Mouse (Mus musculus) urinary bladder, postnatal 25 days (tissue): Measurements from ENCODE around the gene Zeb2.

Source experiments
- DNase-seq: peaks from one replicate; pipeline ENCODE4 v3.0.0; 2022; ENCODE audit warnings: low spot score

Gene Zeb2

GRCm38 (mm10) chr2:45060768-45061167 lies 56.4 kb downstream of the Zeb2 start:
- DNase-seq = no peak

GRCm38 (mm10) chr2:45060202-45060601 lies 57.0 kb downstream of the Zeb2 start:
- no peak for DNase-seq

- no peak for DNase-seq
Observed at GRCm38 (mm10) chr2:45059599-45059998, 57.6 kb downstream of the Zeb2 start.

- no peak for DNase-seq
Observed at GRCm38 (mm10) chr2:45059010-45059409, 58.2 kb downstream of the Zeb2 start.

GRCm38 (mm10) chr2:45058183-45058582 lies 59.0 kb downstream of the Zeb2 start:
- no peak for DNase-seq

GRCm38 (mm10) chr2:45056856-45057562 lies 60.2 kb downstream of the Zeb2 start:
- DNase-seq = no peak

- no peak for DNase-seq
Observed at GRCm38 (mm10) chr2:45055926-45056325, 61.3 kb downstream of the Zeb2 start.

GRCm38 (mm10) chr2:45055034-45055615 lies 62.1 kb downstream of the Zeb2 start:
- no peak for DNase-seq

GRCm38 (mm10) chr2:45054070-45055025 lies 62.8 kb downstream of the Zeb2 start:
- DNase-seq = no peak

- DNase-seq = no peak
Observed at GRCm38 (mm10) chr2:45052587-45052986, 64.6 kb downstream of the Zeb2 start.

- no peak for DNase-seq
Observed at GRCm38 (mm10) chr2:45051321-45051720, 65.9 kb downstream of the Zeb2 start.

GRCm38 (mm10) chr2:45049923-45050322 lies 67.3 kb downstream of the Zeb2 start:
- DNase-seq = no peak

- DNase-seq = no peak
Observed at GRCm38 (mm10) chr2:45049279-45049678, 67.9 kb downstream of the Zeb2 start.

- no peak for DNase-seq
Observed at GRCm38 (mm10) chr2:45040706-45041312, 76.4 kb downstream of the Zeb2 start.

- DNase-seq = no peak
Observed at GRCm38 (mm10) chr2:45039503-45039902, 77.7 kb downstream of the Zeb2 start.

GRCm38 (mm10) chr2:45028091-45028638 lies 89.0 kb downstream of the Zeb2 start:
- no peak for DNase-seq

GRCm38 (mm10) chr2:45017186-45017800 lies 99.9 kb downstream of the Zeb2 start:
- DNase-seq = no peak

GRCm38 (mm10) chr2:45013325-45013724 lies 103.9 kb downstream of the Zeb2 start:
- DNase-seq = no peak

- DNase-seq = no peak
Observed at GRCm38 (mm10) chr2:45012676-45013075, 104.5 kb downstream of the Zeb2 start.

GRCm38 (mm10) chr2:45010701-45011100 lies 106.5 kb downstream of the Zeb2 start:
- no peak for DNase-seq

GRCm38 (mm10) chr2:44999906-45000305 lies 117.3 kb downstream of the Zeb2 start:
- no peak for DNase-seq

- DNase-seq = no peak
Observed at GRCm38 (mm10) chr2:44998710-44999109, 118.5 kb downstream of the Zeb2 start.
